Mouse (Mus musculus): ENCODE measurements around the gene Gpc2. TPM values are rescaled to one million over a fixed set of nuclear protein-coding genes. Genes with fewer than 3 reads are reported as not detected.

The Gpc2 gene
- total and polyA plus RNA-seq, 3 experiments = not detected

GRCm38 (mm10) chr5:138283540-138283939 is 3.7 kb upstream of the Gpc2 start:
- H3K27me3 ChIP-seq (replicated peaks) = peaks cover 2% of the 10 kb centered on the region
- peaks cover 7% of the 10 kb centered on the region for H3K9me3 ChIP-seq (replicated peaks; ENCODE audit: low read length)
- H3K27ac ChIP-seq (ENCODE audit: insufficient read depth, low read depth) = no peak overlapping the region
- H3K36me3 ChIP-seq (replicated peaks in 1 of 2; ENCODE audit: control insufficient read depth in 1 of 2, insufficient read depth in 1 of 2, low read length in 1 of 2) = no peaks in the 10 kb centered on the region
- no peak overlapping the region for H3K9ac ChIP-seq (ENCODE audit: insufficient read depth, low read depth)
- dilution Hi-C loops (cut with MboI; ENCODE audit: extremely low pct_ligation_motif_present, extremely low pct_unique_long_range_greater_than_20kb, low sequenced_read_pairs) (no loop called here), in situ Hi-C loops (cut with MboI; ENCODE audit: low pct_ligation_motif_present, low pct_unique_long_range_greater_than_20kb, low sequenced_read_pairs) (no loop called here)
- no peak overlapping the region for H3K4me3 ChIP-seq (replicated peaks in 1 of 3; ENCODE audit: low read depth in 2 of 3, low read length in 2 of 3, poor library complexity in 1 of 3)
- no peaks in the 10 kb centered on the region for H3K79me2 ChIP-seq (replicated peaks; ENCODE audit: control insufficient read depth, extremely low read depth, insufficient read depth, poor library complexity, severe bottlenecking)
- DNase-seq (ENCODE audit: extremely low read depth) = peak; percentile 34
- TF ChIP-seq MAX (IDR thresholded peaks at IDR 0.05; ENCODE audit: low read length) = no peak
- no peak for TF ChIP-seq SIN3A (IDR thresholded peaks at IDR 0.05; ENCODE audit: low read length)
- peak; percentile 34 for TF ChIP-seq SMC3 (IDR thresholded peaks at IDR 0.05; ENCODE audit: low read depth, low read length)
- no peak for TF ChIP-seq ELF1 (IDR thresholded peaks at IDR 0.05; ENCODE audit: low read depth, low read length)
- no peak for TF ChIP-seq MEF2A (IDR thresholded peaks at IDR 0.05; ENCODE audit: borderline replicate concordance, low read depth, low read length)
- no peak for TF ChIP-seq MAFK (IDR thresholded peaks at IDR 0.05; ENCODE audit: insufficient replicate concordance, low read length)
- TF ChIP-seq IRF4 (IDR thresholded peaks at IDR 0.05; ENCODE audit: low read depth, low read length) = no peak
- TF ChIP-seq POLR2A (IDR thresholded peaks at IDR 0.05; ENCODE audit: low read depth, low read length) = no peak
- peak; percentile 27 to 54; a peak in 3 of 4 replicates for TF ChIP-seq CTCF (conservative IDR thresholded peaks at IDR 0.05 in 1 of 2, IDR thresholded peaks at IDR 0.05 in 1 of 2; ENCODE audit: low read depth in 2 of 2, low read length in 2 of 2)
- TF ChIP-seq CHD2 (IDR thresholded peaks at IDR 0.05; ENCODE audit: low read length) = no peak
- no peak for TF ChIP-seq NELFE (IDR thresholded peaks at IDR 0.05; ENCODE audit: low read depth, low read length)
- no peak for TF ChIP-seq GABPA (IDR thresholded peaks at IDR 0.05; ENCODE audit: insufficient replicate concordance, low read depth, low read length)
- TF ChIP-seq ZKSCAN1 (IDR thresholded peaks at IDR 0.05; ENCODE audit: borderline replicate concordance, low read depth, low read length) = no peak
- TF ChIP-seq KAT2A (IDR thresholded peaks at IDR 0.05; ENCODE audit: insufficient replicate concordance, low read length) = no peak
- TF ChIP-seq RAD21 (IDR thresholded peaks at IDR 0.05; ENCODE audit: low read depth, low read length) = peak; percentile 34
- no peak for TF ChIP-seq PAX5 (IDR thresholded peaks at IDR 0.05; ENCODE audit: low read length)
- no peak for TF ChIP-seq POLR2AphosphoS2 (IDR thresholded peaks at IDR 0.05; ENCODE audit: low read depth, low read length)
- TF ChIP-seq ZNF384 (IDR thresholded peaks at IDR 0.05; ENCODE audit: low read depth, low read length) = no peak
- TF ChIP-seq MAZ (IDR thresholded peaks at IDR 0.05; ENCODE audit: low read depth, low read length) = no peak
- TF ChIP-seq USF1 (IDR thresholded peaks at IDR 0.05; ENCODE audit: low read depth, low read length) = no peak
- no peak for TF ChIP-seq CHD1 (IDR thresholded peaks at IDR 0.05; ENCODE audit: low read depth, low read length)
- TF ChIP-seq UBTF (IDR thresholded peaks at IDR 0.05; ENCODE audit: low read depth, low read length) = no peak
- no peak for TF ChIP-seq RCOR1 (conservative IDR thresholded peaks at IDR 0.05; ENCODE audit: low read depth, low read length)
- no peak for TF ChIP-seq JUN (IDR thresholded peaks at IDR 0.05; ENCODE audit: insufficient read depth, low read depth, low read length)
- no peak for TF ChIP-seq BHLHE40 (IDR thresholded peaks at IDR 0.05; ENCODE audit: low read depth, low read length)
- TF ChIP-seq TBP (conservative IDR thresholded peaks at IDR 0.05; ENCODE audit: low read depth, low read length) = no peak
- TF ChIP-seq ZC3H11A (IDR thresholded peaks at IDR 0.05; ENCODE audit: low read depth, low read length) = no peak
- H3K4me2 ChIP-seq (ENCODE audit: insufficient read depth, low read depth, poor library complexity, severe bottlenecking) = no peak overlapping the region
- peaks cover 0 to 5% of the 10 kb centered on the region in 2 experiments; a peak in 1 of 4 replicates for H3K4me1 ChIP-seq (ENCODE audit: control insufficient read depth in 1 of 2, insufficient read depth in 2 of 2)
